Mouse (Mus musculus): ENCODE measurements around the gene Immp2l. TPM values are rescaled to one million over a fixed set of nuclear protein-coding genes. Genes with fewer than 3 reads are reported as not detected.

Gene Immp2l
- polyA plus RNA-seq, 1 experiment from 2014 or later, result 30.5 TPM

DNA sequence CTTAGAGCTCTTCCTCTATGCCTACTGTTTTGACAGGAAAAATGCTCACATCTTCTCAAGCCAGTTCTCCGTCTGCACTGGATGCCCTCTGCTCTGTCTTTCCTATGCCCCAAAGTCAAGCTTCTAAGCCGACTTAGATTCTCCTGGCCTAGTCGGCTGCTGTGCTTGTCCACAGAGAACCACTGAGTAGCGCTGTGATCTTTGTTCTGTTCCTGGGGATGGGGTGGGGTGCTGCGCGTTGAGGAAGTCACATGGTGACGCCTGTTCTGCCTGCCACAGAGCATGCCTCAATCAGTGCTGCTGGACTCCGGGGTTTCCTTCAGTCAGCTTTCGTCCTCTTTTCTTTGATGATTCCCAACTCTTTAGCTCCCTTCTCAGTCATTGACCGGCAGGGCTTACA, 470.7 kb downstream of the Immp2l start:
- 55% methylated on average over 10 of the region's 10 CpGs for WGBS

DNA sequence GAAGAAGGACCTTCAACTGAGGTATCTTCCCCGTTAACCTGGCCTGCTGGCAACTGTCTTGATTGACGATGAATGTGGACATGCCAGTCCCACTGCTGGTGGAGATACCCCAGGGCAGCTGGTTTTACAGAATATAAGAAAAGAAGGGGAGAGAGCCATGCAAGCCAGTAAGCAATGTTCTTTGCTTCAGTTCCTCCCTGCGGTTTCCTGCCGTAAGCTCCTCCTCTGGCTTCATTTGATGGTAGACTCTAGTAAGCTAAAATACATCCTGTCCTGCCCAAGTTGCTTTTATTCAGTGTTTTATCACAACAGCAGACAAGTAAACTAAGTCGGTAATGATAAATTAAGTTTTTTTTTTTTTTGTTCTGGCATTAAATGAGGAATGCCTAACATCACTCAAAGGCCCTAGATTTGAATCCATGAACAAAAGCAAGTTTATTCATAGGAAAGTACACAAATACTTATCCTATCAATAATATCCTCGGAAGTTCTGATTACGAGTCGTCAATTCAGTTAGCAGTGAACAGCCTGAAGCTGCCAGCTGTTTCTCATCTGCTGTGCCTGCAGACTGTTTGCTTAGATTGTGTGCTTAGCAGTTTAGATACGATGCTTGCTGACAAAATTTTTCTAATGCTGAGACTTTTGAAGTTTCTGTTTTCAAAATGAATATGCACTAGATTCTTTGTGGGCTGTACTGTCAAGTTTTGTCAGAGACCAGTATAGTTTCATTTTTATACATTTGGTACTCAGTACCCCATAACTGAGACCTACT, 476.3 kb downstream of the Immp2l start:
- no peak for ATAC-seq
- Histone ChIP-seq H3K27me3 (replicated peaks; ENCODE audit: control insufficient read depth, insufficient read depth, low read length) (no peaks in the 10 kb centered on the region), H3K4me3 (ENCODE audit: low read depth, low read length) (no peak overlapping the region), H3K4me1 (replicated peaks; ENCODE audit: control insufficient read depth, insufficient read depth, low read length) (no peaks in the 10 kb centered on the region), H3K36me3 (ENCODE audit: control insufficient read depth, insufficient read depth) (no peaks in the 10 kb centered on the region), H3K27ac (ENCODE audit: low read depth, low read length) (no peak overlapping the region), H3K9me3 (ENCODE audit: control insufficient read depth) (no peaks in the 10 kb centered on the region), H3K9ac (ENCODE audit: low read depth, low read length) (no peak overlapping the region), H3K4me2 (replicated peaks; ENCODE audit: low read depth) (no peak overlapping the region)
- TF ChIP-seq CTCF (IDR thresholded peaks at IDR 0.05; ENCODE audit: low read depth), result no peak
- 49% methylated on average over 9 of the region's 9 CpGs for whole genome bisulfite sequencing

More for the DNA sequence above, 470.7 kb downstream of the Immp2l start:
- no peak for ATAC-seq
- H3K27ac ChIP-seq (ENCODE audit: low read depth, low read length), result no peak overlapping the region
- no peaks in the 10 kb centered on the region for H3K9me3 ChIP-seq (ENCODE audit: control insufficient read depth)
- H3K4me1 ChIP-seq (replicated peaks; ENCODE audit: control insufficient read depth, insufficient read depth, low read length), result no peaks in the 10 kb centered on the region
- no peak overlapping the region for H3K9ac ChIP-seq (ENCODE audit: low read depth, low read length)
- H3K27me3 ChIP-seq (replicated peaks; ENCODE audit: control insufficient read depth, insufficient read depth, low read length), result no peaks in the 10 kb centered on the region
- no peaks in the 10 kb centered on the region for H3K36me3 ChIP-seq (ENCODE audit: control insufficient read depth, insufficient read depth)
- H3K4me2 ChIP-seq (replicated peaks; ENCODE audit: low read depth), result no peak overlapping the region
- no peak overlapping the region for H3K4me3 ChIP-seq (ENCODE audit: low read depth, low read length)
- TF ChIP-seq CTCF (IDR thresholded peaks at IDR 0.05; ENCODE audit: low read depth), result peak; percentile 37

DNA sequence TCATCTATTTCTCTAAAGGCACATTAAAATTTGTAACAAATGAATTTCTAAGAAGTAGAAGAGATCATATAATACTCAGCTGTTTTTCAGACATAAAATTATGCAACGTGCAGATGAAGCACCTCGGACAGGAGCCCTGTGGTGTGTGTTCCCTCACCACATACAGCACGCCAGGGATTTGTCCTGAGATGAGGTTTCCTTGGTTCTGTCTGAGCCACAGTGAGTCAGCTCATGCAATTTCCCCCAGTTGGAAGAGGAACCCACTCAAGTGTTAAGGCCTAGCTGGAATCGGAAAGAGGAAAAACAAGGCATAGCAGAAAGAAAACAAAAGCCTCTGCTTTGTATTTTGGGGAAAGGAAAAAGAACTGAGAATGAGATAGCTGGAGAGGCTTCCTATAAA, 484.7 kb downstream of the Immp2l start:
- no peak for ATAC-seq
- no peaks in the 10 kb centered on the region for H3K9me3 ChIP-seq (ENCODE audit: control insufficient read depth)
- H3K9ac ChIP-seq (ENCODE audit: low read depth, low read length), result no peak overlapping the region
- H3K27ac ChIP-seq (ENCODE audit: low read depth, low read length), result no peak overlapping the region
- no peaks in the 10 kb centered on the region for H3K4me1 ChIP-seq (replicated peaks; ENCODE audit: control insufficient read depth, insufficient read depth, low read length)
- H3K4me3 ChIP-seq (ENCODE audit: low read depth, low read length), result no peak overlapping the region
- no peak overlapping the region for H3K4me2 ChIP-seq (replicated peaks; ENCODE audit: low read depth)
- TF ChIP-seq CTCF (IDR thresholded peaks at IDR 0.05; ENCODE audit: low read depth), result no peak
- WGBS, result 85% methylated on average over 4 of the region's 4 CpGs
- no peaks in the 10 kb centered on the region for H3K27me3 ChIP-seq (replicated peaks; ENCODE audit: control insufficient read depth, insufficient read depth, low read length)
- H3K36me3 ChIP-seq (ENCODE audit: control insufficient read depth, insufficient read depth), result no peaks in the 10 kb centered on the region

DNA sequence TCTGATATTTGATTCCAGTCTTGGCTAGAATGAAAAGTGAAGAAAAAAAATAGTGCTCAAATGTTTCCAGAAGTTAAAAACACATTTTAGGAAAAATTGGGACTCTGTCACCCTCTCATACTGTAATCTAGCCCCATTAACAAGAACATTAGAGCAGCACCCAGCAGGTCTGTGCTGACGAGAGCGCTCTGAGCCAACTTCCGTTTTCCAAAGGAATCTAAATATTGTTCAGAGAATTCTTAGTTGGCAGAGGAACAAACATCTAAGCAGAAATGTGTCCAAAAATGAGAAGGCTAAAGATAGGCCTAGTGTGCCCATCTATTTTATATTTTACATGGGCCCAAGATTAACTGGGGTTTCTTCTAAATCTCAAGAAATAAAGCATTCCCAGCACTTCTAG, 486.7 kb downstream of the Immp2l start:
- Histone ChIP-seq H3K27ac (ENCODE audit: low read depth, low read length) (no peak overlapping the region), H3K27me3 (replicated peaks; ENCODE audit: control insufficient read depth, insufficient read depth, low read length) (no peaks in the 10 kb centered on the region), H3K4me3 (ENCODE audit: low read depth, low read length) (no peak overlapping the region), H3K9ac (ENCODE audit: low read depth, low read length) (no peak overlapping the region), H3K4me1 (replicated peaks; ENCODE audit: control insufficient read depth, insufficient read depth, low read length) (no peaks in the 10 kb centered on the region), H3K4me2 (replicated peaks; ENCODE audit: low read depth) (no peak overlapping the region), H3K36me3 (ENCODE audit: control insufficient read depth, insufficient read depth) (no peaks in the 10 kb centered on the region), H3K9me3 (ENCODE audit: control insufficient read depth) (no peaks in the 10 kb centered on the region)
- no peak for ATAC-seq
- no peak for TF ChIP-seq CTCF (IDR thresholded peaks at IDR 0.05; ENCODE audit: low read depth)
- 79% methylated on average over 3 of the region's 3 CpGs for WGBS

DNA sequence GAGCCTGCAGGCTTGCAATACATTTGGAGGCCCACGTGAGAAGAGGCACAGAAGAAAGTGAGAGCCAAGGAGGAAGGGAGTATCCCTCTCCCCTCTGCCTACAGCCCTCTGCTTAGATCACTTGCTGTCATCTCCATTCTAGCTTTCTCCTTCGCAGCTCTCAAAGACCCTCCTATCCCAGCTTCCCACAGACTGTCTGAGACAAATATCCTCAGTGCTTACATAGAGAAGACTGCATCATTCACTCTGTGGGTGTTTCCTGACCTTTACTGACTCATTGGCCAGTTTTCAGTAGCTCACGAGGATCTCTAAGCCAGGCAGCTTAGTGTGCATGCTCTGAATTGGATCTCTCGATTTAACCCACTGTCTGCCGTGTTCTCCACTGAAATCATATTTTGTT, 495.0 kb downstream of the Immp2l start:
- H3K4me2 ChIP-seq (replicated peaks; ENCODE audit: low read depth), result no peak overlapping the region
- no peaks in the 10 kb centered on the region for H3K36me3 ChIP-seq (ENCODE audit: control insufficient read depth, insufficient read depth)
- no peak overlapping the region for H3K9ac ChIP-seq (ENCODE audit: low read depth, low read length)
- 56% methylated on average over 5 of the region's 5 CpGs for whole genome bisulfite sequencing
- TF ChIP-seq CTCF (IDR thresholded peaks at IDR 0.05; ENCODE audit: low read depth), result no peak
- H3K9me3 ChIP-seq (ENCODE audit: control insufficient read depth), result no peaks in the 10 kb centered on the region
- ATAC-seq, result no peak
- no peaks in the 10 kb centered on the region for H3K27me3 ChIP-seq (replicated peaks; ENCODE audit: control insufficient read depth, insufficient read depth, low read length)
- H3K27ac ChIP-seq (ENCODE audit: low read depth, low read length), result no peak overlapping the region
- no peaks in the 10 kb centered on the region for H3K4me1 ChIP-seq (replicated peaks; ENCODE audit: control insufficient read depth, insufficient read depth, low read length)
- no peak overlapping the region for H3K4me3 ChIP-seq (ENCODE audit: low read depth, low read length)

DNA sequence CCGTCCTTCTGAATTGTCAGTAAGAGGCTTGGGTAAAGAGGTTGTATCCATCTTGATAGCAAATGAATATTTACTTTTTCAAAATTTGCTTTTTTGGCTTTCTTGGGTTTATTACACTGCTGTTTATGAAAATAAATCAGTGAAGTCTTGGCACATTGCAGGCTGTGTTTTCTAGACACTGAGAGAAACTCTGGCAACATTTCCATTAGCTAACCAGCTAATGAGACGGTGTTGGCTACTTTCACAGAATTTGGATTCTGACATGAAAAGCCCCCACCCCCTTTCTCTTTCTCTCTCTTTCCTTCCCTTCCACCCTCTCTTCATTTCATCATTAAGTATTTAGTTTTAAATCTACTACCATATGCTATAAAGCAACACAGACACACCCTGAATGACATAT, 496.4 kb downstream of the Immp2l start:
- no peaks in the 10 kb centered on the region for H3K27me3 ChIP-seq (replicated peaks; ENCODE audit: control insufficient read depth, insufficient read depth, low read length)
- H3K4me1 ChIP-seq (replicated peaks; ENCODE audit: control insufficient read depth, insufficient read depth, low read length), result no peaks in the 10 kb centered on the region
- H3K4me3 ChIP-seq (ENCODE audit: low read depth, low read length), result no peak overlapping the region
- no peak overlapping the region for H3K9ac ChIP-seq (ENCODE audit: low read depth, low read length)
- no peaks in the 10 kb centered on the region for H3K36me3 ChIP-seq (ENCODE audit: control insufficient read depth, insufficient read depth)
- H3K4me2 ChIP-seq (replicated peaks; ENCODE audit: low read depth), result no peak overlapping the region
- no peak for TF ChIP-seq CTCF (IDR thresholded peaks at IDR 0.05; ENCODE audit: low read depth)
- H3K9me3 ChIP-seq (ENCODE audit: control insufficient read depth), result no peaks in the 10 kb centered on the region
- ATAC-seq, result no peak
- WGBS, result 51% methylated on average over 2 of the region's 2 CpGs
- H3K27ac ChIP-seq (ENCODE audit: low read depth, low read length), result no peak overlapping the region

Data from intestine, postnatal 0 days (tissue).